Mouse (Mus musculus) right cerebral cortex, adult 2 months (tissue): ENCODE results near the gene Slc24a5.

Source experiments
- DNase-seq, 2 experiments: peaks; one replicate each; pipeline ENCODE4 v3.0.0; 2021 to 2022; ENCODE audit warnings: low spot score in 2 of 2

Gene Slc24a5

DNA sequence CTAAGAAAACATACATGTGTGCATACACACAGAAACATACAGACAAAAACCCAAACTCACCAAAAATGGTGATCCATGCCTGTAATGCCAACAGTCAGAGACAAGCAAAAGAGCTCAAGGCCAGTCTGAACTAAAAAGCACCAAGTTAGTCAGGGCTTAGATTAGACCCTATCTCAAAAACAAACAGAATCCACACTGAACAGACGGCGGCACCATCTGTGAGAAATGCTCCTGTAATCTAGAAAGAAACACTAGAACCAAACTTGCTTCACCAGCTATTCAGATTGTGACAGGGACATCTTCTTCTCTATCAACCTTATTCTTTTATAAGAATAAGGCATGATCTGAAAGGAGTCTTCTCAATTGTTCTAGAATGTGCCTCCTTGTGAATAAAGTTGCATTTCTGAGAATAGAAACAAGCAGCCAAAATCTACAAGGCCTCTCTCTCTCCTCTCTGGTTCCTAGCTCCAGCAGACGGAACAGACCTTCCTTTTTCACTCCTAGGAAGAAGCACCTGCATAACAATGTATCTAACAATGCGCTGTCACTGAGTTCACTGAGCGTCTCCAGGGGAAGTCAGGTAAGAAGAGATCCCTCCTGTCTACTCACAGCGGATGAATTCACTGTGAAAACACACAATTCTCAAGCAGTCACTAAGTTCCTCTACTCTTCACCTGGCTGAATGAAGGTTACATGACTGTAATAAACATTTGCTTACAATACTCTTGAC lies 51.6 kb downstream of the Slc24a5 start:
- DNase-seq = peak; percentile 50 to 51

DNA sequence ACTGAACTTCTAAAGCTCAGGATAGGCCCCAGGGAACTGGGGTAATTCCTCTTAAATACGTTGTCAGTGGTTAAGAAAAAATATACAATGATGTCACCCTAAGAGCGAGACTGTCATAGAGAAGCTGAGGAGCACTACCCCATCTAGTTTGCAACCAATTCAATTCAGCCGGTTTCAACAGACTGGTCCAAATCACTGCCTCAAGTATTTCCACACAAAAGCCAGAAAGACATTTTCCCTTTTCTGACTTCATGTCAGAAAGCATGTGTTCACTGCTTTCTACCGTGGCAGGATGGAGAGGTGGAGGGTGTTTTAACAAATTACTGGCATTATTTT lies 54.3 kb downstream of the Slc24a5 start:
- no peak for DNase-seq

DNA sequence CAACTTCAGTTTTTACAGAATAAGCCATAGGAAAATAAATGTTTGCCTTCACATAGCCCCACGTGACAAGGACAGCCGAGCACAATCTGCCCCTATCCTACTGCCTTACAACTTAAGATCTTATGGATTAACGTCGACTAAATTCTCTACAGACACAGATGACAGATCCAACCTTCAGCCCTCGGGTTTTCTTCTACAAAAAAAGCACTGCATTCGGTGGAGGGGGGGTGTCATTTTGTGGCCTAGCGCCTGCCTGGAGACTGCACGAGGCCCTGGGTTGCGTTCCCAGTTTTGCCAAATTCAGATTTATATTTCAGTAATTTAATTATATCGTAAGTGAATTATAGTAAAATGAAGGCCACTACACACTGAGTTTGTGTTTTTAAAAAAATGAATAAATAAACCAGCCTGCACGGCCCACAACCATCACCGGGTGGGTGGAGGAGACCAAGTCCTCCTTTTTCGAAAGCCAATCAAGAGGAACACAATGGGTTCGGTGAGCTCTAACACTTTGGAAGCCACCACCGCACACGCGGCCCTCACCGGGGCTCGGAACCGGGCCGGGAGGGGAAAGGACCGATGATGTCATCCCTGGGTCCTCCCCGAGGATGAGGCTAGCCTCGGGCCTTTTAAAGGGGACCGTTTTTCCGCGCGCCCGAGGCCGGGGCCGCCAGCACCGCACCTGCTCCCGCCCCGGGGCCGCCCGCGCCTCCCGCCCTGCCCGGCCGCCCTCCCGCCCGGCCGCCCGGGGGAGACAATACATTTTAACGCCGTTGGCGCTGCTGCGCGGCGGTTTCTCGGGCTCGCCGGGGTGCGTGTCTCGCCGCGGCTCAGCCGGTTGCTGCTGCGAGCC lies 54.9 kb downstream of the Slc24a5 start:
- peak; percentile 53 to 54 for DNase-seq

- DNase-seq = peak; percentile 74 to 76
Measured at GRCm38 (mm10) chr2:125123477-125123852, 55.5 kb downstream of the Slc24a5 start, which contains the start of gene Myef2. TSS of gene Myef2 (minus strand) at chr2:125123661.

GRCm38 (mm10) chr2:125125824-125126223 lies 57.9 kb downstream of the Slc24a5 start:
- DNase-seq = no peak

DNA sequence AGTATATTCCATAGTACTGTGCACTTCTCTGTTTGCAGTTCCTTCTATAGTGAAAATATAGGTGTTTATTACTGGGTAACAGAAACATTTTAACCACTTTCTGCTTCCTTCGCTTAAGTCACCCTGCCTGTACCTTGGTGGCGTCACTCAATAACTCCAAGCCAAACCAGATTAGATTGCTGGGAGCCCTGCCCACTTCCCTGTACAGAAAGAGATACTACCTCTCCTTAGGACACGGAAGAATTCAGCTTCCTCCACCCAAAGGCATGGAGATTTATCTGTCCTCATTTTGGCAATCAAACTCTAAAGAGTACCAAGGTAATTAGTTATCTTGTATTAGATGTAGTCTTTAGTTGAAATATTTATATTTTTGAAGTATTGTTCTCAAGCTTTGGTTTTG lies 58.9 kb downstream of the Slc24a5 start:
- DNase-seq = no peak

DNA sequence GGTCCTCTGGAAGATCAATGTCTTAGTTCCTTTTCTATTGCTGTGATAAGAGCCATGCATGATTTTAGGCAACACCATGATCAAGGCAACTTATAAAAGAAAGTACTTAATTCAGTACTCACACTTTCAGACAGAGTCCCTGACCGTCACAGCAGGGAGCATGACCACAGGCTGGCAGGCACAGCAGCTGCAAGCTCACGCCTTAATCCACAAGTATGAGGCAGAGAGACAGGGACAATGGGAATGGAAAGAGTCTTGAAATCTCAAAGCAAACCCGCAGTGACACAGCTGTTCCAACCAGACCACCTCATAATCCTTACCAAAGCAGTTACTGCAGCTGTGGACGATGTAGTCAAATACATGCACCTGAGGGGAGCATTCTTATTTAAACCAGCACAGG lies 66.2 kb downstream of the Slc24a5 start:
- no peak for DNase-seq

DNA sequence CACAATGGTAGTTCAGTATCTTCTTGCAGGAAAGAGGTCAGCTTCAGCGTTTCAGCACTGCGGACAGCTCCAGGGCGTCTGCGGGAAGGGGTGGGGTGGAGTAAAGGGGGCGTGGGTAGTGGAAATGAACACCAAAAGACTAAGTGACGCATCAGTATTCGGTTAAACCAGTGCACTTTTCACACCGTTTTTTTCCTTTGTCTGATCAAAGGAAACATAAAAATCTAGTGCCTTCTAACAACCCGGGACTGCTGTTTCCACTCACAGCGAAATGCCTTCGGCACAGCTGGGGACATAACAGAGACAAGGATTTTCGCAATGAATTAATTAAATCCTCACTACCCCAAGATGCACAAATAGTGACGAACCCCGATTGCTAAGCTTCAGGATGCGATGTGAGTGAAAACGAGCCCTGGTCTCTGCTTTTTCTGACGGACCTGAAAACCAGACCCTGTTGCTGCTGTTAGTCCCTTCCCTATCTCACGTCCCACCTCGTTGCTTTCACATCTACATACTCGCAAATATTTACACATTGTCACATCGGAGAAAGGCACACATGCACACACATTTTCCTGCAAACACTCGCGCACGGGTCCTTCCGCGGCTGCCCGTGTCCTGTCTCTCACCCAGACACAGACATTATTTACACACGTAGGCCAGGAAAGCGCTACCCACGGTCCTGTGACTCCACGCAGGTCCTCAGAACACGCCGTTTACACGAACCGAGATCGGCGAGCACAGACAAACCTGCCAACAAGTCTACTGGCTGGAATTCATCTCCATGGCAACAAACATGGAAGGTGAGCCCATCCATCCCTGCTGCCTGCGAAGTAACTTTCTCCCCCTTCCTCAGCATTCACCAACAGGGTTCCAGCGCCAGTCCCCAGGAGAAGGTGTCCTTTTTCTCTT lies 68.2 kb downstream of the Slc24a5 start, which contains the start of gene Ctxn2:
TSS of gene Ctxn2 (plus strand) at position 790 of the 909 bp plus-strand sequence.
- DNase-seq = peak; percentile 63 to 71

GRCm38 (mm10) chr2:125136846-125137245 lies 68.9 kb downstream of the Slc24a5 start:
- no peak for DNase-seq
